ENCODE assay signal across 19 mouse cellular contexts in the genomic region with DNA sequence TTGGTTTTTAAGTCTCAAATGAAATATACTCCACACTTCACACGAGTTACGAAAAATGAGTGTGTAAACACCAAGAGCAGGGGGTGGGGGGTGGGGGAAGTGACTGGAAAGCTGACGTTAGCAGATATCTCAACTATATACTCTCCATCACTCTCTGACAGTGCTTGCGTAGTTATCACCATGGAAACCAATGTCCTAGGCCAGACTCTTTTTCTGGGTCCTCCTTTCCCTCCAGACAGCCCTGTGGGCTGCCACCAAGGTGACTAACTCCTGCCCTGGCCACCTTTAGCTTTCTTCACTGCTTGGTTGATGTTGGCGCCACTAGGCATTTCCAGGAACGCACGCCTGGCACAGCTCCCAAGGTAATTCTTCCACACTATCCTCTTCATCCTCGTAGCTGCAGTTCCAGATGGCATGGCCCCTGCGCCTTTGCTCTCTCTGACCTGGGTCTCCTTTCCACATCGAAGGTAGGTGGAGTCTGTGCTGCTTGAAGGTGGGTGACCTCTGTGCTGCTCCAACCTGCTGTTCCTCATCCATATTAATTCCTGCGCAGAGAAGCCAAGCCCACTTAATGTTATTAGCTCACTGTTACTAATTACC. TPM values are rescaled to one million over a fixed set of nuclear protein-coding genes. Genes with fewer than 3 reads are reported as not detected.
A peak's percentile ranks its signal among the peaks of the same experiment; 100 is the strongest.
DNase-seq lines count a peak whose midpoint lies in the region; ATAC-seq lines count a peak whose summit lies in the region.
"Had no signal": no experiment of that assay in that cellular context is flagged by ENCODE, and none has a peak within 500 bp of the region (broad histone marks: within the 10 kb centered on the region; RNA-seq: fewer than 3 reads in every experiment).

No protein-coding gene starts in this region.

- no peaks in the 10 kb centered on the region for H3K9me3 ChIP-seq in forebrain, embryonic 15.5 days
- no peaks in the 10 kb centered on the region for H3K9me3 ChIP-seq in forebrain, embryonic 12.5 days
- no peaks in the 10 kb centered on the region for H3K9me3 ChIP-seq in megakaryocyte, embryonic 14.5 days
- no peaks in the 10 kb centered on the region for H3K9me3 ChIP-seq in hindbrain, embryonic 15.5 days
- H3K9me3 ChIP-seq: heart, embryonic 10.5 days; limb, embryonic 13.5 days; liver, embryonic 13.5 days had no signal

- no peak overlapping the region for H3K4me2 ChIP-seq in forebrain, embryonic 15.5 days (replicated peaks)
- H3K4me2 ChIP-seq in forebrain, embryonic 12.5 days: no peak overlapping the region
- no peak overlapping the region for H3K4me2 ChIP-seq in hindbrain, embryonic 15.5 days
- H3K4me2 ChIP-seq: limb, embryonic 13.5 days; liver, embryonic 13.5 days; lung, embryonic 14.5 days had no signal

- 72% methylated on average over 11 of the region's 11 CpGs for WGBS in forebrain, embryonic 15.5 days
- WGBS in forebrain, embryonic 12.5 days: 74% methylated on average over 11 of the region's 11 CpGs
- WGBS in hindbrain, embryonic 15.5 days: 51% methylated on average over 11 of the region's 11 CpGs

- no peak overlapping the region for H3K4me3 ChIP-seq in forebrain, embryonic 15.5 days
- no peak overlapping the region for H3K4me3 ChIP-seq in forebrain, embryonic 12.5 days (replicated peaks)
- H3K4me3 ChIP-seq in megakaryocyte, embryonic 14.5 days (replicated peaks): peak overlapping the region; percentile 18
- no peak overlapping the region for H3K4me3 ChIP-seq in hindbrain, embryonic 15.5 days
- H3K4me3 ChIP-seq: heart, embryonic 10.5 days; limb, embryonic 13.5 days; liver, embryonic 13.5 days had no signal

- H3K36me3 ChIP-seq in forebrain, embryonic 15.5 days: no peaks in the 10 kb centered on the region
- no peaks in the 10 kb centered on the region for H3K36me3 ChIP-seq in forebrain, embryonic 12.5 days (replicated peaks)
- no peaks in the 10 kb centered on the region for H3K36me3 ChIP-seq in megakaryocyte, embryonic 14.5 days (replicated peaks; ENCODE audit: low read length)
- no peaks in the 10 kb centered on the region for H3K36me3 ChIP-seq in hindbrain, embryonic 15.5 days
- H3K36me3 ChIP-seq: heart, embryonic 10.5 days; limb, embryonic 13.5 days; liver, embryonic 13.5 days had no signal

- H3K27me3 ChIP-seq in forebrain, embryonic 15.5 days: no peaks in the 10 kb centered on the region
- no peaks in the 10 kb centered on the region for H3K27me3 ChIP-seq in forebrain, embryonic 12.5 days
- H3K27me3 ChIP-seq in megakaryocyte, embryonic 14.5 days (replicated peaks): no peaks in the 10 kb centered on the region
- no peaks in the 10 kb centered on the region for H3K27me3 ChIP-seq in hindbrain, embryonic 15.5 days
- H3K27me3 ChIP-seq: limb, embryonic 13.5 days; liver, embryonic 13.5 days; Patski had no signal

- DNase-seq in adrenal gland, adult (ENCODE audit: inconsistent age in 2 of 2, low spot score in 1 of 2): peak; percentile 31 to 61
- no peak for DNase-seq in adrenal gland, postnatal 36 days
- DNase-seq in thymus, postnatal 10 days (ENCODE audit: low spot score in 2 of 2): no peak
- DNase-seq: kidney, adult 2 months; kidney, postnatal 10 days; liver, embryonic 13.5 days; lung, embryonic 14.5 days; right cerebral cortex, postnatal 14 days; spleen, adult 18-20 months; thymus, adult 18-20 months had no signal

- no peak overlapping the region for H3K27ac ChIP-seq in forebrain, embryonic 15.5 days (replicated peaks)
- no peak overlapping the region for H3K27ac ChIP-seq in forebrain, embryonic 12.5 days
- no peak overlapping the region for H3K27ac ChIP-seq in hindbrain, embryonic 15.5 days (replicated peaks)
- H3K27ac ChIP-seq: heart, embryonic 10.5 days; limb, embryonic 13.5 days; liver, embryonic 13.5 days had no signal

- H3K9ac ChIP-seq in forebrain, embryonic 15.5 days (replicated peaks): no peak overlapping the region
- H3K9ac ChIP-seq in forebrain, embryonic 12.5 days: no peak overlapping the region
- H3K9ac ChIP-seq in hindbrain, embryonic 15.5 days: no peak overlapping the region
- H3K9ac ChIP-seq: limb, embryonic 13.5 days; liver, embryonic 13.5 days; lung, embryonic 14.5 days had no signal

- ATAC-seq in forebrain, embryonic 15.5 days (replicated peaks): peak; percentile 29; the same call in 1 of the 2 replicates
- ATAC-seq in forebrain, embryonic 12.5 days (ENCODE audit: low FRiP score): no peak
- ATAC-seq in megakaryocyte, adult 5-6 weeks (ENCODE audit: poor library complexity, severe bottlenecking): no peak
- peak; percentile 69 for ATAC-seq in hindbrain, embryonic 15.5 days (ENCODE audit: low FRiP score, low read depth)
- ATAC-seq: inflammation-experienced regulatory T-cells, adult 6 months had no signal

- H3K4me1 ChIP-seq in forebrain, embryonic 15.5 days: 0 out of 2 replicates have a peak, but pooled peaks cover 4% of the 10 kb centered on the region
- H3K4me1 ChIP-seq in forebrain, embryonic 12.5 days: peaks cover 11% of the 10 kb centered on the region
- peaks cover 59% of the 10 kb centered on the region for H3K4me1 ChIP-seq in megakaryocyte, embryonic 14.5 days
- H3K4me1 ChIP-seq in hindbrain, embryonic 15.5 days (replicated peaks): peaks cover 22% of the 10 kb centered on the region
- H3K4me1 ChIP-seq: liver, embryonic 13.5 days had no signal

RNA-seq across cellular contexts. Expression of gene Mdm1, which starts 29.2 kb away (rescaled TPM):
- 10 to 100 TPM; 10.6 to 11.5 TPM for total RNA-seq in adrenal gland, postnatal 36 days (2021)
- 38.7 and 42.8 TPM in 2 replicates for polyA plus RNA-seq in forebrain, embryonic 15.5 days (2015; fragmentation: Nextera tagmentation; extraction: Ambion mirVana)
- polyA plus RNA-seq in forebrain, embryonic 12.5 days (2016; fragmentation: Nextera tagmentation; extraction: Ambion mirVana): 62.2 and 63.8 TPM in 2 replicates
- 11.5 and 54.4 TPM in 2 replicates for polyA plus RNA-seq in megakaryocyte, embryonic 14.5 days (2012; ENCODE audit: insufficient read depth, low replicate concordance)
- 14.9 and 16.4 TPM in 2 replicates for total RNA-seq in megakaryocyte, adult 5-6 weeks (2015)
- total RNA-seq in megakaryocyte, adult 5-6 weeks (2017): 21.1 and 49.6 TPM in 2 replicates
- 26.1 and 27.6 TPM in 2 replicates for polyA plus RNA-seq in hindbrain, embryonic 15.5 days (2015; fragmentation: Nextera tagmentation; extraction: Ambion mirVana)

Comparison
In these comparisons a context has a peak if more than half of its experiments do, and no peak if none do; other contexts are left out.
1. DNase-seq: peak in adrenal gland, adult (2 of 2); none in adrenal gland, postnatal 36 days (0 of 2) and thymus, postnatal 10 days (0 of 2).
2. ATAC-seq: peak in forebrain, embryonic 15.5 days (single experiment) and hindbrain, embryonic 15.5 days (single experiment); none in forebrain, embryonic 12.5 days (single experiment) and megakaryocyte, adult 5-6 weeks (single experiment).